Mouse (Mus musculus) layer of hippocampus, adult 8-10 months (tissue): Measurements from ENCODE around the gene Golph3. TPM values are rescaled to one million over a fixed set of nuclear protein-coding genes. Genes with fewer than 3 reads are reported as not detected.
A peak's percentile ranks its signal among the peaks of the same experiment; 100 is the strongest.

Experiments used
- DNase-seq, 2 experiments: peaks; one replicate each; pipeline ENCODE4 v3.0.0; 2022; ENCODE audit warnings: low spot score in 2 of 2
- total RNA-seq, 4 experiments: library from RNA; stranded (reverse); gene quantifications; 2 replicates each; pipeline ENCODE4 v1.2.4; 2022

The Golph3 gene
- total RNA-seq: 10 to 100 TPM; 80.3 to 88.4 (median 83.4) TPM

DNA sequence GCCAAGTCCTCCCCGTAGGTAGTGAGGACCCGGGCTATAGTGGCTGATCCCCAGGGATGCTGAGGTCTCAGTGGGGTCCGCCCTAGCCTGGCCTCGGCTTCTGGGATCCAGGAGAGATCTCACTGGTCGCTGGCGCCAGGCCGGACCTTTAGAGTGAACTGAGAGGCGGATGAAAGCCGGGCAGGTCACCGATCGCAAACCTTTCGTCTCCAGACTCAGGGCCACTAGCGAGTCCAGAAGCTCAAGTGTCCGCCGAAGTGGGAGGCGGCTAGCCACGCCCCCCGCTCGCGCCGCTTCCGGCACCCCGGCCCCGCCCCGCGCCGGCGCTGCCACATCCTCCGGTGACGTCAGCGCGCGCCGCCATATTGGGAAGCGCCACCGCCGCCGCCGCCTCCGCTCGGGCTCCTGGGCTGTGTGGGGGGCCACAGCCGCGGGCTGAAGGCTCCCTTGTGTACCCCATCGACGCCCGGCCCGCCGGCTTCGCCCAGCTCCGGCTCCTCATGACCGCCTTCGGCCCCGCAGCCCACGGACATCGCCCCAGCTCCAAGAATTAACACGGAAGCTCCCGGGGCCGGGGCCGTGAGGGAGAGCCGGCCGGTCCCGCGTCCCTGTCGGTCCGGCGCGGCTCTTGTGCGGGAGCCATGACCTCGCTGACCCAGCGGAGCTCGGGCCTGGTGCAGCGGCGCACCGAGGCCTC lies at the start of gene Golph3:
TSS of gene Golph3 (plus strand) at position 360 of the 697 bp plus-strand sequence.
- peak; percentile 87 to 91 for DNase-seq

GRCm38 (mm10) chr15:12273325-12274052 lies 47.8 kb upstream of the Golph3 start:
- no peak for DNase-seq

DNA sequence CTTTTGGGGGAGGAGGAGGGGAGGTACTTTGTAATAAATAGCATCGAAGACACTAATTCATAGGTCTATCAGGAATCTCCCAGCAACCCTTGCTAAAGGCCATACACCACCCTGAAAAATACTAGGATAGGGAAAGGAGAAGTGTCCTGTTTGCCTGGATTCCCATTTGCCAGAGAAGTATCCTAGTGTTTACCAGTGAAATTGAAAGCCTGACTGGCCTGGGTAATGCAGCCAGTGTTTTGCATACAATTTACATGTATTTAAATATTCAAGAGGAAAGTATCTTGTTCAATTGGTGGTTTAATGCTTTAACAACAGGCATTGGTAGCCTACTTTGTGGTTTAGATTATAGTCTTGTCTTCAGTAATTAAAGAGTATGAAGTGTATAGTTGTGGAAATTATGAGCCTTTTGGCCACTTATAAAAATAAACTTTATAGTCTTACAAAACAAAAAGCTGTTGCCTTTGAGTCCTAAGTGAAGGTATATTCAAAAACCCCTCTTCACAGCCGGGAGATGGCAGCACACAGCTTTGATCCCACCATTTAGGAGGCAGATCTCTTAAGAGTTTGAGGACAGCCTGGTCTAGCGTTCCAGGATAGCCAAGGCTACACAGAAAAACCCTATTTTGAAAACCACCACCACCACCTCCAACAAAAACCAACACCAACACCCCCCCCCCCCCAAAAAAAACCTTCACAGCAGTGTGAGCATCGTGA lies 47.0 kb upstream of the Golph3 start:
- DNase-seq: no peak

- DNase-seq: no peak
Measured at GRCm38 (mm10) chr15:12275091-12275623, 46.1 kb upstream of the Golph3 start.

DNA sequence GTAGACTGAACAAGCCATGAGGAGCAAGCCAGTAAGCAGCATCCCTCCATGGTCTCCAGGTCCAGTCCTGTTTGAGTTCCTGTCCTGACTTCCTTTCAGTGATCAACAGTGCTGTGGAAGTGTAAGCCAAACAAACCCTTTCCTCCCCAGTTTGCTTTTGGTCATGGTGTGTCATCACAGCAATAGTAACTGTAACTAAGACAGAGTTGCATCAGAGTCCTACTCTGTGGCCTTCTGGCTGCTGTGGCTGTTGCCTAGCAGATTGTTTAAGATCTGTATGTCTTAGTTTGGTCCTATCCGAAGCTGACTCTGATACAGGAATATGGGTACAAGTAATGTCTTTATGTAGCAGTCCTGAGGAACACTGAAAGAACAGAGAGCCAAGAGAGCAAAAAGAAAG lies 41.4 kb upstream of the Golph3 start:
- DNase-seq: no peak

DNA sequence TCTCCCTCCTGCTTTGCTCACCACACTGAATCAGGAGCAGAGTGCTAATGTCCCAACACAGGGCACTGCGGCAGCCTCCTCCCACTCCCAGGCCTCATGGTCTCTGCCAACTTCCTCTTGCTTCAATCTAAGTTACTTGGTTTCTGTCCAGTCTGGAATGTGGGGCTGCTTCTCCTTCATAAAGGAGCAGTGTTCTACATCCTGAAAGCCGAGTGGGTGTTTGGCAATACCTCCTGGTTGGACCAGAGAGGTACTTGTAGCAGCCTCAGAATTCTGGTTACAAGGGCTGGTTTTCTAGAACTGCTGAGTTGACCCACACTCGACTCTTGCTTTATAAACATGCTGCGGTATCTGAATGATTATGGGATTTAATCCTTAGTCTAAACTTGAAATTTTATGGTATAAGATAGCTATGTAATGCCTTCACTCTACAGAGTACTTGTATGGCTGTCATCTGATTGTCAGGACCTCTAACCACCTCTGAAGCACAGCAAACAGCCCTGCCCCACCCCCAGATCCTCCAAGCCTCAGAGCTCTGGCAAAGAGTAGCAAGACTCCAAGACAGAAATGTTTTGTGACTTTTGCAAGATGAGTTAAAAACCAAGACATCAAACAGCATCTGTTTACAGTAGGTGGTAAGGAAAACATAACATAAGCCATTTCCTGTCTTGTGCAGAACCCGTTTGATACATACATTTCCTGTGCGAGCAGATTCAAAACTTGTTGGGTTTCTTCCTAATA lies 36.3 kb upstream of the Golph3 start:
- peak; percentile 28 to 37 for DNase-seq

GRCm38 (mm10) chr15:12285535-12285809 lies 35.8 kb upstream of the Golph3 start:
- DNase-seq: no peak

- no peak for DNase-seq
Measured at GRCm38 (mm10) chr15:12290330-12290729, 30.9 kb upstream of the Golph3 start.

- no peak for DNase-seq
Measured at GRCm38 (mm10) chr15:12291757-12292156, 29.5 kb upstream of the Golph3 start.

- DNase-seq: no peak
Measured at GRCm38 (mm10) chr15:12296228-12296627, 25.0 kb upstream of the Golph3 start.

GRCm38 (mm10) chr15:12298231-12298737 lies 23.0 kb upstream of the Golph3 start:
- DNase-seq: no peak

DNA sequence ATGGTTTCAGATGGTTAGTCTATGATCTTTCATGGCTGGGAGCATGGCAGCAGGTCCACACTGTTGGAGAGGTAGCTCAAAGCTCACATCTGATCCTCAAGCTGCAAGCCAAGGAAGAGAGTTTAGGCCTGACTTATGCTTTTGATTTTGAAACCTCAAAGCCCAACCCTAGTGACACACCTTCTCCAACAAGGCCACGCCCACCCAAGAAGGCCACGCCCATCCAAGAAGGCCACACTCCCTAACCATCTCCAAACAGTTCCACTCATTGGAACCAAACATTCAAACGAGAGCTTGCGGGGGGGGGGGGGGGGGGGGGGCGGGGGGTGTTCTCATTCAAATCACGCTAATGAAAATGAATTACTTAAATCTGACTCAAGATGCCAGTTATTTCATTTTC lies 19.5 kb upstream of the Golph3 start:
- DNase-seq: no peak

DNA sequence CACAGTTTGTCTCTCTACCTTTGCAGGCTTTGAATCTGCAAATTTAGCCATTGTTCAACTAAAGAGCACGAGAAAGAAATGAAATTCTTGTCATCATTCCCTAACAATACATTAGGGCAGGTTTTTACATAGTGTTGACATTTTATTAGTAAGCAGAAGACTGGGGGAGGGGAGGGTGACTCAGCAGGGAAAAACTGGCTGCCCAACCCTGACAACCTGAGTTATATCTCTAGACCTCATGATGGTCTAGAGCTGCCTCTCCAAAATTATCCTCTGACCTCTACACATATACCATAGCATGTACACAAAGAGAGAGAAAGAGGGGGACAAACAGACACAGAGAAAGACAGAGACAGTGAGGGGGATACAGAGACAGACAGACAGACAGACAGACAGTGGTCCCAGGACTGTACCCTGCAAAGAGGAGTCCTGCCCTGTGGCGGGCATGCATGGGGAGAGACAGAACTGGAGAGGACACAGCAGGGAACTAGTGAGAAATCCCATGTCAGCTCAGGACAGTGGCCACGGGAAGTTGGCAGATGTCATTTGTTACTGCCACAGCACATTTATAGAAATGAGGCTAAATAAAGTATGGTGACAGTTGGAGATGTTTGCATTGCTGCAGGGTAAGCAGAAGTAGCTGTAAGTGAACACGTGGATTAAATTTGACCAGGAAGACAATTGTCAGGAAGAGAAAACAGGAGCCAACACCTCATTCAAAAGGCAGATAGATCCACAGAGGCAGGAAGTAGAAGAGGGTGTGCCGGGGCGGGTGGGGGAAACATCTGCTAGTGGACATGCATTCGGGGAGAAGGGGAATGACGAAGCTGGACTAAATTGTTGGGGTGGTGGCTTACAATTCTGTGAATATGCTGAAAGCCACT lies 14.8 kb upstream of the Golph3 start:
- DNase-seq: no peak

- DNase-seq: no peak
Measured at GRCm38 (mm10) chr15:12307114-12307513, 14.1 kb upstream of the Golph3 start.

DNA sequence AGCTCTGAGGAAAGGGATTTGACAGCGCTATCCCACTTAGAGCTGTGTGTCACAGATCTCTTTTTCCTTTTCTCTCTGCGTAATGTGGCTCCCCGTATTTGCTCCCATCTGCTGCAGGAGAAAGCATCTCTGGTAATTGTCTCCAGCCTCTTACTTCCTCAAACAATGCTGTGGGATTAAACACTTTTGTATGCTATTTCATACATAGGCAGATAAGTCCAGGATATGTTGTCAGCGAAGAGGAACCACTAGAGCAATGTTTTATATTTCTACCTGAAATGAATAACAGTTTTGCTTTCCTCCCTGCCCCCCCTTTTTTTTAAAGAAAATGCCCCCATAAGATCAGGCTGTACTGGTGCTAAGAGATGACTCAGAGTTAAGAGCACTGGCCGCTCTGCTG lies 12.7 kb upstream of the Golph3 start:
- DNase-seq: no peak

- DNase-seq: no peak
Measured at GRCm38 (mm10) chr15:12310676-12311075, 10.6 kb upstream of the Golph3 start.

GRCm38 (mm10) chr15:12311465-12311864 lies 9.8 kb upstream of the Golph3 start:
- no peak for DNase-seq

DNA sequence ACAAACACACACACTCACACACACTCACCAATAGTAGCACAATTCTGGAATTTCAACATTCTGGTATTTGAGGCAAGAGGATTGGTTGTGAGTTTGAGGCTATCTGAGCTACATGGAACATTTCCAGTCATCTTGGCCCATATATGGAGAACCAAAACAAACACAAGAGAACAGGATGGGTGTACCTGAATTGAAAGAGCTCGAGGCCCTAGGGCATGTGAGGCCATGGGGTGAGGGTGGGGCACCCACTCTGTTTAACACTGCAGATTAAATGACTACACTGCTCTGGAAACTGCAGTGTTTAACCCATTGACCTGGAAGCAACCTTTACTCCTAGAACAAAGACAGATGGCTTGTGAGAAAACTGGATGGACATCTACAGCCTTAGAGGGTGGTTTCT lies 8.0 kb upstream of the Golph3 start:
- DNase-seq: no peak

- no peak for DNase-seq
Measured at GRCm38 (mm10) chr15:12314584-12314983, 6.7 kb upstream of the Golph3 start.

- DNase-seq: no peak
Measured at GRCm38 (mm10) chr15:12315996-12316395, 5.3 kb upstream of the Golph3 start.
